Mouse (Mus musculus): ENCODE measurements around the gene Skint5. TPM values are rescaled to one million over a fixed set of nuclear protein-coding genes. Genes with fewer than 3 reads are reported as not detected.
"Not testable (repeated sequence)": the region's sequence is repeated elsewhere in the genome, so short reads cannot be mapped to it uniquely, and the experiment has no call there.

Skint5 gene
- not detected in 2 replicates for polyA plus RNA-seq (2016; fragmentation: Nextera tagmentation; extraction: Ambion mirVana)

GRCm38 (mm10) chr4:113999403-113999802, at the start of gene Skint5:
Skint5 (minus strand) TSS chr4:113999503.
- H3K27me3 ChIP-seq: no peaks in the 10 kb centered on the region
- H3K9me3 ChIP-seq: peaks cover 10% of the 10 kb centered on the region; the same call in 1 of the 2 replicates
- no peak within 1 kb of the TSS for H3K4me3 ChIP-seq
- no peaks in the 10 kb centered on the region for H3K36me3 ChIP-seq
- no peak for ATAC-seq (ENCODE audit: low FRiP score, low read depth)
- no peak within 1 kb of the TSS for H3K9ac ChIP-seq (replicated peaks)
- H3K27ac ChIP-seq (replicated peaks): no peak within 1 kb of the TSS
- H3K4me2 ChIP-seq (replicated peaks): no peak within 1 kb of the TSS
- 91% methylated on average over 3 of the region's 3 CpGs for WGBS
- no peaks in the 10 kb centered on the region for H3K4me1 ChIP-seq

DNA sequence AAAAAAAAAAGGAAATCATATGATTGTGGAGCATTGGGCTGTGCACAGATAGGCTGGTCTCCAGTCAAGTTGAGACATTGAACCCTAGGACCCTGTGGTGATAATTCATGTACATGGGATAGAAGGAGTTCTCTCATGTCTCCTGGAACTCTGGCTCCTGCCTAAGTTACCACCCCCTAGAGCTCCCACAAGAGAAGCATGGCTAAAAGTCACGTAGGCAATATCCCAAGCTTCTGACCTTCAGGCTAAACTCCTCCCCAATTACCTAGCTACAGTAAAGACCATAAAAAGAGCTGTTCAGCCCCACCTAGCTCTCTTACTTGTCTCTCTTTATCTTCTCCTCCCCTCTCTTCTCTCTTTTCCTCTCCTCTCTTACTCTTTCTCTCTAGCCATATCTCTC, 42.0 kb downstream of the Skint5 start:
- H3K9me3 ChIP-seq: peaks cover 25% of the 10 kb centered on the region
- H3K36me3 ChIP-seq: no peaks in the 10 kb centered on the region
- no peak overlapping the region for H3K4me2 ChIP-seq (replicated peaks)
- H3K27ac ChIP-seq (replicated peaks): no peak overlapping the region
- H3K27me3 ChIP-seq: no peaks in the 10 kb centered on the region
- H3K4me3 ChIP-seq: no peak overlapping the region
- H3K4me1 ChIP-seq: no peaks in the 10 kb centered on the region
- WGBS: 58% methylated on average over 1 of the region's 1 CpGs
- ATAC-seq (ENCODE audit: low FRiP score, low read depth): no peak
- no peak overlapping the region for H3K9ac ChIP-seq (replicated peaks)

DNA sequence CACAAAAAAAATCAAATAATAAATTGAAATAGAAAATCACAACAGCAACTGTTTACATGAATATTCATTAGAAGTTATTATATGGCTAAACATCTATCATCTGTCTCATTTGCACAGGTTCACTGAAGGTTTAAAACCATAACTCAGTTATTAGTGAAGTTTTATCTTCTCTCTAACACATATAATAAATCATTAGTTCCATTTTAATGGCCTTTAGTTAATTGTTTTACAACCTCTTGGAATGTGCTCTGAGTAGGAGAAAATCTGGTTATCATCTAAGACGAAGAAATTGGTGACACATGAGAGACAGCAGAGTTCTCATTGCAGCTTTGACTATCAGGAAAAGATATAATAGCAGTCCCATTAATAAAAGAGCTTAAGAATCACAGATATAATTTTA, 235.1 kb downstream of the Skint5 start:
- Histone ChIP-seq H3K9me3 (peaks cover 7% of the 10 kb centered on the region; the same call in 1 of the 2 replicates), H3K4me3 (no peak overlapping the region), H3K36me3 (no peaks in the 10 kb centered on the region), H3K9ac (replicated peaks) (no peak overlapping the region), H3K4me2 (replicated peaks) (no peak overlapping the region), H3K4me1 (no peaks in the 10 kb centered on the region), H3K27ac (replicated peaks) (no peak overlapping the region), H3K27me3 (no peaks in the 10 kb centered on the region)
- WGBS: 82% methylated on average over 1 of the region's 1 CpGs
- ATAC-seq (ENCODE audit: low FRiP score, low read depth): no peak

- Histone ChIP-seq H3K36me3 (no peaks in the 10 kb centered on the region), H3K9ac (replicated peaks) (no peak overlapping the region), H3K4me3 (no peak overlapping the region), H3K27me3 (no peaks in the 10 kb centered on the region), H3K9me3 (peaks cover 11% of the 10 kb centered on the region), H3K4me2 (replicated peaks) (no peak overlapping the region), H3K4me1 (no peaks in the 10 kb centered on the region), H3K27ac (replicated peaks) (no peak overlapping the region)
- WGBS: 68% methylated on average over 1 of the region's 1 CpGs
- no peak for ATAC-seq (ENCODE audit: low FRiP score, low read depth)
These were observed 235.6 kb downstream of the Skint5 start for GRCm38 (mm10) chr4:113763684-113764083.

- H3K36me3 ChIP-seq; H3K9ac ChIP-seq (replicated peaks); H3K4me2 ChIP-seq (replicated peaks); ATAC-seq (ENCODE audit: low FRiP score, low read depth); H3K27me3 ChIP-seq; H3K4me3 ChIP-seq; H3K4me1 ChIP-seq; H3K27ac ChIP-seq (replicated peaks): not testable (repeated sequence)
- 76% methylated on average over 2 of the region's 2 CpGs for WGBS
- peaks cover 39% of the 10 kb centered on the region for H3K9me3 ChIP-seq
These were observed 551.1 kb downstream of the Skint5 start for GRCm38 (mm10) chr4:113448230-113448629.

Other genes with a start within 250 kb of the Skint5 start
- gene Skint11, start 163.9 kb upstream of the Skint5 start, polyA plus RNA-seq (2016; fragmentation: Nextera tagmentation; extraction: Ambion mirVana): not detected in 2 replicates